In genomic region chr7:99304949-99305372, GRCm38 (mm10) we compare ENCODE assay signal across 8 mouse cellular contexts. TPM values are rescaled to one million over a fixed set of nuclear protein-coding genes. Genes with fewer than 3 reads are reported as not detected.
DNase-seq lines count a peak whose midpoint lies in the region; ATAC-seq lines count a peak whose summit lies in the region.

No protein-coding gene starts in this region.

- peak; percentile 58 for DNase-seq in retina, postnatal 1 day
- no peak for DNase-seq in retina, embryonic 14.5 days (ENCODE audit: low spot score)
- DNase-seq in cerebellum, postnatal 4 days (ENCODE audit: low spot score in 2 of 2) = peak; percentile 58 to 88
- DNase-seq in heart, adult 9 months (ENCODE audit: low spot score in 2 of 2) = peak; percentile 52 to 75
- peak; percentile 26 to 49 for DNase-seq in kidney, postnatal 4 days
- DNase-seq in lung, postnatal 4 days = peak; percentile 78 to 89
- peak; percentile 47 for DNase-seq in telencephalon, adult 2 months (ENCODE audit: low read depth, low spot score)

- ATAC-seq in granulocyte monocyte progenitor cell, adult 5-6 weeks (replicated peaks; ENCODE audit: poor library complexity, severe bottlenecking) = no peak; the same call in 1 of the 2 replicates

RNA-seq across cellular contexts. Expression of gene Map6, which starts 37.7 kb away (rescaled TPM):
- not detected in 2 replicates for total RNA-seq in granulocyte monocyte progenitor cell, adult 5-6 weeks (2014; fragmentation: Nextera tagmentation)
- total RNA-seq in granulocyte monocyte progenitor cell, adult 5-6 weeks (2017) = not detected in 2 replicates

RNA-seq across cellular contexts. Expression of gene Serpinh1, which starts 48.1 kb away (rescaled TPM):
- 0.80 TPM in 1 of 2 replicates, not detected in the other for total RNA-seq in granulocyte monocyte progenitor cell, adult 5-6 weeks (2014; fragmentation: Nextera tagmentation)
- not detected in 2 replicates for total RNA-seq in granulocyte monocyte progenitor cell, adult 5-6 weeks (2017)
